Mouse (Mus musculus) limb, embryonic 11.5 days (tissue): ENCODE data around the gene Ppp2r1b. TPM values are rescaled to one million over a fixed set of nuclear protein-coding genes. Genes with fewer than 3 reads are reported as not detected.
A peak's percentile ranks its signal among the peaks of the same experiment; 100 is the strongest.

Source experiments
- ATAC-seq: fragments of 200-750 bp; cut with Nextera tagmentation; 2 replicates; pipeline ENCODE4 v1.8.0; 2017; ENCODE audit warnings: low read depth; ENCODE audit not compliant: insufficient number of reproducible peaks, low FRiP score, low TSS enrichment
- DNase-seq: peaks from one replicate; pipeline ENCODE4 v3.0.0-alpha.2; 2015; ENCODE audit warnings: low spot score
- H3K27ac ChIP-seq: fragments of 300-500 bp; sonication (generic); replicated peaks from 2 replicates; pipeline ENCODE4 v1.5.1; 2014; ENCODE audit warnings: low read depth, mild to moderate bottlenecking, low read length
- H3K27me3 ChIP-seq: fragments of 300-500 bp; sonication (generic); 2 replicates; pipeline ENCODE4 v1.6.1; 2014; ENCODE audit warnings: mild to moderate bottlenecking, low read length, mixed read lengths; ENCODE audit not compliant: control insufficient read depth, insufficient read depth
- H3K36me3 ChIP-seq: fragments of 300-500 bp; sonication (generic); 2 replicates; pipeline ENCODE4 v1.6.1; 2014; ENCODE audit warnings: mild to moderate bottlenecking, low read length, moderate library complexity, mixed read lengths; ENCODE audit not compliant: control insufficient read depth, insufficient read depth
- H3K4me1 ChIP-seq: fragments of 300-500 bp; sonication (generic); 2 replicates; pipeline ENCODE4 v1.6.1; 2014; ENCODE audit warnings: low read length, mixed read lengths; ENCODE audit not compliant: control insufficient read depth, insufficient read depth
- H3K4me2 ChIP-seq: fragments of 300-500 bp; sonication (generic); 2 replicates; pipeline ENCODE4 v1.6.1; 2014; ENCODE audit warnings: low read depth, mild to moderate bottlenecking, moderate library complexity; ENCODE audit not compliant: severe bottlenecking
- H3K4me3 ChIP-seq: fragments of 300-500 bp; sonication (generic); 2 replicates; pipeline ENCODE4 v1.5.1; 2014; ENCODE audit warnings: low read depth, low read length
- H3K9ac ChIP-seq: fragments of 300-500 bp; sonication (generic); 2 replicates; pipeline ENCODE4 v1.6.1; 2014; ENCODE audit warnings: mild to moderate bottlenecking, low read length
- H3K9me3 ChIP-seq: fragments of 300-500 bp; sonication (generic); 2 replicates; pipeline ENCODE4 v1.6.1; 2016; ENCODE audit warnings: low read length; ENCODE audit not compliant: control insufficient read depth
- WGBS: fragments of 180-500 bp; shearing (Covaris S2); extraction: QIAGEN DNeasy Blood & Tissue Kit; methylation state at CpG from one replicate; pipeline ENCODE4 v1.1.7; 2014; 5-methylcytosine and 5-hydroxymethylcytosine counted together
- polyA plus RNA-seq: library from polyadenylated mRNA; unstranded; fragments of >200 nt; fragmentation: Nextera tagmentation; extraction: Ambion mirVana; gene quantifications from 2 replicates; pipeline ENCODE4 v1.2.1, GENCODE M21; 2014

Ppp2r1b gene
- polyA plus RNA-seq, 1 experiment from 2014 or later: 126 TPM

GRCm38 (mm10) chr9:50847133-50847532 is 2.0 kb downstream of the Ppp2r1b start:
- ATAC-seq (no peak), DNase-seq (no peak)
- no peaks in the 10 kb centered on the region for H3K4me1 ChIP-seq
- H3K27me3 ChIP-seq: no peaks in the 10 kb centered on the region
- H3K9ac ChIP-seq: no peak overlapping the region
- H3K27ac ChIP-seq: no peak overlapping the region
- H3K9me3 ChIP-seq: no peaks in the 10 kb centered on the region
- H3K4me3 ChIP-seq: no peak overlapping the region
- H3K36me3 ChIP-seq: no peaks in the 10 kb centered on the region; the same call in none of the 2 replicates
- no peak overlapping the region for H3K4me2 ChIP-seq
- WGBS: 94% methylated on average over 6 of the region's 6 CpGs

- Histone ChIP-seq H3K27me3 (no peaks in the 10 kb centered on the region), H3K9ac (no peak overlapping the region), H3K4me2 (no peak overlapping the region), H3K4me1 (no peaks in the 10 kb centered on the region), H3K9me3 (no peaks in the 10 kb centered on the region), H3K36me3 (no peaks in the 10 kb centered on the region; the same call in none of the 2 replicates), H3K4me3 (no peak overlapping the region), H3K27ac (no peak overlapping the region)
- no peak for ATAC-seq
- DNase-seq: no peak
- WGBS: 61% methylated on average over 12 of the region's 12 CpGs
These were observed 2.7 kb downstream of the Ppp2r1b start for GRCm38 (mm10) chr9:50847606-50848368.

- Histone ChIP-seq H3K27ac (no peak overlapping the region), H3K9ac (no peak overlapping the region), H3K27me3 (no peaks in the 10 kb centered on the region), H3K9me3 (no peaks in the 10 kb centered on the region), H3K4me1 (0 out of 2 replicates have a peak, but pooled peaks cover 3% of the 10 kb centered on the region), H3K36me3 (no peaks in the 10 kb centered on the region; the same call in 1 of the 2 replicates), H3K4me3 (no peak overlapping the region), H3K4me2 (no peak overlapping the region)
- 67% methylated on average over 5 of the region's 5 CpGs for WGBS
- no peak for DNase-seq
- no peak for ATAC-seq
These were observed 3.7 kb downstream of the Ppp2r1b start for GRCm38 (mm10) chr9:50848821-50849220.

- H3K27me3 ChIP-seq: no peaks in the 10 kb centered on the region
- H3K36me3 ChIP-seq: no peaks in the 10 kb centered on the region; the same call in 1 of the 2 replicates
- no peaks in the 10 kb centered on the region for H3K9me3 ChIP-seq
- H3K4me1 ChIP-seq: 0 out of 2 replicates have a peak, but pooled peaks cover 7% of the 10 kb centered on the region
- DNase-seq (peak; percentile 94), ATAC-seq (peak; percentile 78; the same call in 1 of the 2 replicates)
- WGBS: 23% methylated on average over 8 of the region's 8 CpGs
- H3K9ac ChIP-seq: no peak overlapping the region
- no peak overlapping the region for H3K27ac ChIP-seq
- H3K4me2 ChIP-seq: no peak overlapping the region
- H3K4me3 ChIP-seq: no peak overlapping the region
These were observed 4.1 kb downstream of the Ppp2r1b start for GRCm38 (mm10) chr9:50849249-50849648.

- Histone ChIP-seq H3K4me1 (0 out of 2 replicates have a peak, but pooled peaks cover 10% of the 10 kb centered on the region), H3K36me3 (no peaks in the 10 kb centered on the region; the same call in 1 of the 2 replicates), H3K9me3 (no peaks in the 10 kb centered on the region), H3K27ac (no peak overlapping the region), H3K9ac (no peak overlapping the region), H3K27me3 (no peaks in the 10 kb centered on the region), H3K4me3 (no peak overlapping the region), H3K4me2 (no peak overlapping the region)
- WGBS: 78% methylated on average over 9 of the region's 9 CpGs
- ATAC-seq (no peak), DNase-seq (no peak)
These were observed 4.7 kb downstream of the Ppp2r1b start for GRCm38 (mm10) chr9:50849755-50850154.

GRCm38 (mm10) chr9:50850271-50850670 is 5.2 kb downstream of the Ppp2r1b start:
- H3K27me3 ChIP-seq: no peaks in the 10 kb centered on the region
- no peak overlapping the region for H3K4me3 ChIP-seq
- no peaks in the 10 kb centered on the region for H3K9me3 ChIP-seq
- no peak overlapping the region for H3K4me2 ChIP-seq
- 0 out of 2 replicates have a peak, but pooled peaks cover 10% of the 10 kb centered on the region for H3K4me1 ChIP-seq
- H3K9ac ChIP-seq: no peak overlapping the region; the same call in 1 of the 2 replicates
- ATAC-seq (no peak), DNase-seq (no peak)
- WGBS: 30% methylated on average over 11 of the region's 11 CpGs
- no peak overlapping the region for H3K27ac ChIP-seq
- H3K36me3 ChIP-seq: no peaks in the 10 kb centered on the region; the same call in 1 of the 2 replicates

- WGBS: 71% methylated on average over 8 of the region's 8 CpGs
- no peaks in the 10 kb centered on the region for H3K27me3 ChIP-seq
- H3K9me3 ChIP-seq: no peaks in the 10 kb centered on the region
- H3K4me1 ChIP-seq: 0 out of 2 replicates have a peak, but pooled peaks cover 10% of the 10 kb centered on the region
- H3K4me2 ChIP-seq: no peak overlapping the region
- DNase-seq: no peak
- H3K36me3 ChIP-seq: no peaks in the 10 kb centered on the region
- no peak overlapping the region for H3K9ac ChIP-seq
- no peak for ATAC-seq
- H3K4me3 ChIP-seq: no peak overlapping the region
- no peak overlapping the region for H3K27ac ChIP-seq
These were observed 5.6 kb downstream of the Ppp2r1b start for GRCm38 (mm10) chr9:50850713-50851112.

GRCm38 (mm10) chr9:50852634-50853349 is 7.7 kb downstream of the Ppp2r1b start:
- Histone ChIP-seq H3K4me3 (no peak overlapping the region), H3K4me2 (no peak overlapping the region), H3K36me3 (no peaks in the 10 kb centered on the region), H3K27me3 (no peaks in the 10 kb centered on the region), H3K4me1 (peaks cover 10% of the 10 kb centered on the region; the same call in 1 of the 2 replicates), H3K9ac (no peak overlapping the region), H3K27ac (no peak overlapping the region), H3K9me3 (no peaks in the 10 kb centered on the region)
- 74% methylated on average over 17 of the region's 17 CpGs for WGBS
- ATAC-seq (no peak), DNase-seq (no peak)
